In genomic region chr5:5260966-5261724, GRCm38 (mm10) we compare ENCODE assay signal across 10 mouse cellular contexts.
DNase-seq lines count a peak whose midpoint lies in the region; ATAC-seq and TF ChIP-seq lines count a peak whose summit lies in the region.
"Had no signal": no experiment of that assay in that cellular context is flagged by ENCODE, and none has a peak within 500 bp of the region (broad histone marks: within the 10 kb centered on the region; RNA-seq: fewer than 3 reads in every experiment).

No protein-coding gene starts in this region.

- H3K4me1 ChIP-seq in liver, embryonic 11.5 days (replicated peaks; ENCODE audit: control insufficient read depth, insufficient read depth, low read length): no peaks in the 10 kb centered on the region; the same call in 1 of the 2 replicates
- peaks cover 48% of the 10 kb centered on the region for H3K4me1 ChIP-seq in heart, embryonic 12.5 days (replicated peaks)
- no peaks in the 10 kb centered on the region for H3K4me1 ChIP-seq in midbrain, postnatal 0 days (ENCODE audit: insufficient read depth, low read length)
- H3K4me1 ChIP-seq in forebrain, embryonic 11.5 days (replicated peaks; ENCODE audit: control insufficient read depth, insufficient read depth, low read length): no peaks in the 10 kb centered on the region

- no peak for ATAC-seq in liver, embryonic 11.5 days (replicated peaks; ENCODE audit: low FRiP score)
- ATAC-seq in heart, embryonic 12.5 days (ENCODE audit: insufficient number of reproducible peaks, low FRiP score): no peak
- no peak for ATAC-seq in midbrain, postnatal 0 days (ENCODE audit: low FRiP score)
- no peak for ATAC-seq in forebrain, embryonic 11.5 days (replicated peaks; ENCODE audit: low FRiP score)
- ATAC-seq: forebrain, embryonic 13.5 days had no signal

- H3K9me3 ChIP-seq in liver, embryonic 11.5 days (ENCODE audit: control insufficient read depth, low read length): no peaks in the 10 kb centered on the region
- no peaks in the 10 kb centered on the region for H3K9me3 ChIP-seq in heart, embryonic 12.5 days (replicated peaks)
- H3K9me3 ChIP-seq in midbrain, postnatal 0 days (ENCODE audit: low read length): no peaks in the 10 kb centered on the region
- no peaks in the 10 kb centered on the region for H3K9me3 ChIP-seq in forebrain, embryonic 11.5 days (ENCODE audit: control insufficient read depth, low read length)
- H3K9me3 ChIP-seq: forebrain, embryonic 13.5 days had no signal

- 60% methylated on average over 14 of the region's 14 CpGs for WGBS in liver, embryonic 11.5 days
- 41% methylated on average over 14 of the region's 14 CpGs for WGBS in heart, embryonic 12.5 days
- 54% methylated on average over 14 of the region's 14 CpGs for WGBS in midbrain, postnatal 0 days
- 64% methylated on average over 14 of the region's 14 CpGs for WGBS in forebrain, embryonic 11.5 days

- DNase-seq in cerebellum, postnatal 25 days: peak; percentile 11 to 20
- DNase-seq in cerebellum, adult 18-20 months: no peak
- DNase-seq in liver, embryonic 11.5 days (ENCODE audit: low spot score): no peak
- no peak for DNase-seq in liver
- no peak for DNase-seq in midbrain, postnatal 0 days (ENCODE audit: low spot score)
- DNase-seq in forebrain, embryonic 11.5 days (ENCODE audit: low spot score): no peak
- DNase-seq in ovary, postnatal 14 days (ENCODE audit: low spot score): no peak
- DNase-seq: B cell, adult 2 months had no signal

- H3K4me2 ChIP-seq in liver, embryonic 11.5 days: peak overlapping the region; percentile 22; the same call in 1 of the 2 replicates
- peak overlapping the region; percentile 54 for H3K4me2 ChIP-seq in heart, embryonic 12.5 days
- H3K4me2 ChIP-seq in midbrain, postnatal 0 days (ENCODE audit: low read depth, low read length, poor library complexity, severe bottlenecking): peak overlapping the region; percentile 10
- no peak overlapping the region for H3K4me2 ChIP-seq in forebrain, embryonic 11.5 days (ENCODE audit: low read depth, low read length, severe bottlenecking)
- H3K4me2 ChIP-seq: forebrain, embryonic 13.5 days had no signal

- no peak overlapping the region for H3K4me3 ChIP-seq in liver, embryonic 11.5 days (ENCODE audit: low read depth, low read length)
- peak overlapping the region; percentile 21; the same call in 1 of the 2 replicates for H3K4me3 ChIP-seq in heart, embryonic 12.5 days
- H3K4me3 ChIP-seq in midbrain, postnatal 0 days (ENCODE audit: low read depth, low read length): no peak overlapping the region
- no peak overlapping the region for H3K4me3 ChIP-seq in forebrain, embryonic 11.5 days (ENCODE audit: low read depth, low read length)
- H3K4me3 ChIP-seq: forebrain, embryonic 13.5 days had no signal

- TF ChIP-seq CTCF in midbrain, postnatal 0 days (IDR thresholded peaks at IDR 0.05): no peak

- H3K36me3 ChIP-seq in liver, embryonic 11.5 days (ENCODE audit: control insufficient read depth, insufficient read depth, low read length): no peaks in the 10 kb centered on the region
- H3K36me3 ChIP-seq in heart, embryonic 12.5 days: no peaks in the 10 kb centered on the region
- no peaks in the 10 kb centered on the region for H3K36me3 ChIP-seq in midbrain, postnatal 0 days (ENCODE audit: insufficient read depth, low read length)
- H3K36me3 ChIP-seq in forebrain, embryonic 11.5 days (ENCODE audit: control insufficient read depth, insufficient read depth, low read length): no peaks in the 10 kb centered on the region

- no peak overlapping the region for H3K27ac ChIP-seq in liver, embryonic 11.5 days (ENCODE audit: low read depth, low read length)
- H3K27ac ChIP-seq in heart, embryonic 12.5 days (ENCODE audit: poor library complexity, severe bottlenecking): peak overlapping the region; percentile 81
- H3K27ac ChIP-seq in midbrain, postnatal 0 days (ENCODE audit: low read depth, low read length): no peak overlapping the region
- no peak overlapping the region for H3K27ac ChIP-seq in forebrain, embryonic 11.5 days (ENCODE audit: low read depth, low read length)
- H3K27ac ChIP-seq: forebrain, embryonic 13.5 days had no signal

- no peaks in the 10 kb centered on the region for H3K27me3 ChIP-seq in liver, embryonic 11.5 days (replicated peaks; ENCODE audit: control insufficient read depth, insufficient read depth, low read length)
- no peaks in the 10 kb centered on the region for H3K27me3 ChIP-seq in heart, embryonic 12.5 days (replicated peaks)
- no peaks in the 10 kb centered on the region for H3K27me3 ChIP-seq in midbrain, postnatal 0 days (ENCODE audit: insufficient read depth, low read length)
- H3K27me3 ChIP-seq in forebrain, embryonic 11.5 days (ENCODE audit: control insufficient read depth, insufficient read depth, low read length): no peaks in the 10 kb centered on the region
- H3K27me3 ChIP-seq: forebrain, embryonic 13.5 days had no signal

- H3K9ac ChIP-seq in liver, embryonic 11.5 days (ENCODE audit: low read depth, low read length): no peak overlapping the region
- 0 out of 2 replicates have a peak overlapping the region, but pooled peaks have one; percentile 11 for H3K9ac ChIP-seq in heart, embryonic 12.5 days
- no peak overlapping the region for H3K9ac ChIP-seq in midbrain, postnatal 0 days (replicated peaks; ENCODE audit: low read length, poor library complexity, severe bottlenecking)
- H3K9ac ChIP-seq in forebrain, embryonic 11.5 days (ENCODE audit: low read length): no peak overlapping the region
- H3K9ac ChIP-seq: forebrain, embryonic 13.5 days had no signal

Comparison
In these comparisons a context has a peak if more than half of its experiments do, and no peak if none do; other contexts are left out.
1. DNase-seq: peak in cerebellum, postnatal 25 days (2 of 2); none in cerebellum, adult 18-20 months (0 of 2), liver, embryonic 11.5 days (single experiment), liver (single experiment), midbrain, postnatal 0 days (single experiment), forebrain, embryonic 11.5 days (single experiment) and ovary, postnatal 14 days (single experiment).